Mouse (Mus musculus) heart, embryonic 15.5 days (tissue): ENCODE measurements around the gene Map1b. TPM values are rescaled to one million over a fixed set of nuclear protein-coding genes. Genes with fewer than 3 reads are reported as not detected.

Experiments used
- ATAC-seq: fragments of 200-750 bp; cut with Nextera tagmentation; replicated peaks from 2 replicates; pipeline ENCODE4 v1.8.0; 2017; ENCODE audit warnings: low read depth, moderate TSS enrichment; ENCODE audit not compliant: insufficient number of reproducible peaks, insufficient read depth, low FRiP score
- H3K27ac ChIP-seq: fragments of 300-500 bp; sonication (generic); 2 replicates; pipeline ENCODE4 v1.5.1; 2015; ENCODE audit warnings: mild to moderate bottlenecking, inconsistent platforms
- H3K27me3 ChIP-seq: fragments of 300-500 bp; sonication (generic); 2 replicates; pipeline ENCODE4 v1.6.1; 2015; ENCODE audit warnings: inconsistent platforms
- H3K36me3 ChIP-seq: fragments of 300-500 bp; sonication (generic); 2 replicates; pipeline ENCODE4 v1.6.1; 2015; ENCODE audit warnings: mild to moderate bottlenecking, inconsistent platforms
- H3K4me1 ChIP-seq: fragments of 300-500 bp; sonication (generic); replicated peaks from 2 replicates; pipeline ENCODE4 v1.6.1; 2015; ENCODE audit warnings: inconsistent platforms
- H3K4me2 ChIP-seq: fragments of 300-500 bp; sonication (generic); 2 replicates; pipeline ENCODE4 v1.6.1; 2015; ENCODE audit warnings: inconsistent platforms, mild to moderate bottlenecking, moderate library complexity
- H3K4me3 ChIP-seq: fragments of 300-500 bp; sonication (generic); 2 replicates; pipeline ENCODE4 v1.5.1; 2015; ENCODE audit warnings: mild to moderate bottlenecking, inconsistent platforms
- H3K9ac ChIP-seq: fragments of 300-500 bp; sonication (generic); 2 replicates; pipeline ENCODE4 v1.6.1; 2015; ENCODE audit warnings: mild to moderate bottlenecking, inconsistent platforms
- H3K9me3 ChIP-seq: fragments of 300-500 bp; sonication (generic); replicated peaks from 2 replicates; pipeline ENCODE4 v1.6.1; 2016; ENCODE audit warnings: inconsistent platforms
- WGBS: fragments of 180-500 bp; shearing (Covaris S2); methylation state at CpG from one replicate; pipeline ENCODE4 v1.1.7; 2015; ENCODE audit warnings: mixed read lengths; 5-methylcytosine and 5-hydroxymethylcytosine counted together
- polyA plus RNA-seq: library from polyadenylated mRNA; unstranded; fragments of >200 nt; fragmentation: Nextera tagmentation; extraction: Ambion mirVana; gene quantifications from 2 replicates; pipeline ENCODE4 v1.2.1, GENCODE M21; 2015

Map1b gene
- polyA plus RNA-seq, 1 experiment from 2014 or later = 99.2 TPM

DNA sequence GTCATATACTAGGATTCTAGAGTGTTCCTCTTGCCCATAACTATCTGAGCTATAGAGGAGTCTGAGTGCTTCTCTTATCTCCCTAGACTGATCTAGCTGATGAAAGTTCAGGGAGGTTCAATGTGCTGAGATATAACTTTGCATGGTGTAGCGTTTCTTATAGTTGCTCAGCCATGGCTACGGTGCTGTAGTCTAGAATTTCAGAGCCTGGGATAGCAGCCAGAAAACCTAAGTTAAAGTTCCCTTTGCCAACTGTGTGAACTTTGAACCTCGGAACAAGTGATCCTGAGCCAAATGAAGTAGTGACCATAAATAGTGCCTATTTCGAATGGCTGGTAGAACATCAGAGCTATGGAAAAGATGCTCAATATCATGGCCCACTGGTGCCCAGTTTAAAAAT is 56.7 kb downstream of the Map1b start:
- 54% methylated on average over 4 of the region's 4 CpGs for WGBS
- Histone ChIP-seq H3K4me3 (no peak overlapping the region), H3K27me3 (no peaks in the 10 kb centered on the region), H3K4me2 (no peak overlapping the region), H3K9ac (no peak overlapping the region), H3K4me1 (peaks cover 18% of the 10 kb centered on the region), H3K27ac (peak overlapping the region; percentile 13), H3K9me3 (no peaks in the 10 kb centered on the region), H3K36me3 (peaks cover 7% of the 10 kb centered on the region; the same call in 1 of the 2 replicates)
- no peak for ATAC-seq

DNA sequence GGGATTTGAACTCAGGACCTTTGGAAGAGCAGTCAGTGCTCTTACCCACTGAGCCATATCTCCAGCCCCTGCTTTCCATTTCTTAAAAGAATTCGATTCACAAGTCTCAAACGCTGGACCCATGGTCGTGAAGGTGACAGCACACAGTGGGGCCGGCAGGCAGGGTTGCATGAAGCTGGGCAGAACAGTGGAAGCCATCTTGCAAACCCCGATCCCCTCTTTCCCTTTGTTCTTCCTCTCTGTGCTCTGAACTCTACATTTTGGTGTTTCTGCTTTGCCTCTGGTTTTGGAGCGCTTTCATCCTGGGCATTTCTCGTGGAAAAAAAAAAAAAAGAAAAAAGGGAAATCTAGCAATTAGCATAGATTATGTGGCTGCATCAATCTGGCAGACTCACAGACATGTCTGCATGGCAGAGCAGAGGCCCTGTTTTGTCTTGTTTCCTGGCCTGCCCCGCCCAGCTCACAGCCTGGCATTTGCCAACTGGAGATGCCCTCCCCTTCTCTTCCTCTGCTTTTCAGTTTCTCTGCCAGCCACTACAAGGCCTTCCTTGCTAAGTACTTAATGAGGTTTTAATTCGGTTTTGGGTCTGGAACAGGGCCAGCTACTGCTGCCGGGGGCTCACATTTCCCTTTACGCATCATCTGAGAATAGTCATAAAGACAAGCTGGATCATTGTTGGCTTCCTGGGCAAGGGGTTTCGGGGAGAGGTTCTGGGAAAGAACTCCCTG is 57.5 kb downstream of the Map1b start:
- Histone ChIP-seq H3K9ac (no peak overlapping the region), H3K27ac (peak overlapping the region; percentile 13), H3K4me1 (peaks cover 18% of the 10 kb centered on the region), H3K4me3 (no peak overlapping the region), H3K27me3 (no peaks in the 10 kb centered on the region), H3K4me2 (no peak overlapping the region), H3K9me3 (no peaks in the 10 kb centered on the region), H3K36me3 (peaks cover 7% of the 10 kb centered on the region; the same call in 1 of the 2 replicates)
- ATAC-seq = peak; percentile 64; the same call in 1 of the 2 replicates
- 68% methylated on average over 12 of the region's 12 CpGs for WGBS

DNA sequence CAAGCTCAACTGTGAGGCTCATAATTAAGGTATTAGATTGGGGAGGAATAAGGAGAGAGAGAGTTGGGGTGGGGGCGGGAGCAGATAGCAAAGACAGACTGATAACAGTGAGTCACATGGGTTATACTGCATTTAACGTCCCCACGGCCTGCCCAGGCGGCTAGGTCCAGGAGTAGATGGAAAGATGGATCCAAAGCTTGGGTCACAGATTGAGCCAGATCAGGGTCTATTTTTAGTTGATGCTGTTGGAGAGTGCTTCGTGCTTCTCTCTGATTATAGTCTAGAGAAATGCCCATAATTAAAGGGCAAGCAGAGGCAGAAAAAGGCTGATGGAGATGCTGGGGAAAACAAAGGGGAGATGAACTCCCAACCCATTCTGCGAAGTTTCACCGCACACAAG is 61.4 kb downstream of the Map1b start:
- ATAC-seq = no peak
- no peak overlapping the region for H3K27ac ChIP-seq
- no peak overlapping the region for H3K9ac ChIP-seq
- no peak overlapping the region for H3K4me3 ChIP-seq
- no peaks in the 10 kb centered on the region for H3K27me3 ChIP-seq
- WGBS = 62% methylated on average over 7 of the region's 7 CpGs
- peaks cover 26% of the 10 kb centered on the region for H3K4me1 ChIP-seq
- H3K36me3 ChIP-seq = no peaks in the 10 kb centered on the region
- H3K9me3 ChIP-seq = no peaks in the 10 kb centered on the region
- no peak overlapping the region for H3K4me2 ChIP-seq

DNA sequence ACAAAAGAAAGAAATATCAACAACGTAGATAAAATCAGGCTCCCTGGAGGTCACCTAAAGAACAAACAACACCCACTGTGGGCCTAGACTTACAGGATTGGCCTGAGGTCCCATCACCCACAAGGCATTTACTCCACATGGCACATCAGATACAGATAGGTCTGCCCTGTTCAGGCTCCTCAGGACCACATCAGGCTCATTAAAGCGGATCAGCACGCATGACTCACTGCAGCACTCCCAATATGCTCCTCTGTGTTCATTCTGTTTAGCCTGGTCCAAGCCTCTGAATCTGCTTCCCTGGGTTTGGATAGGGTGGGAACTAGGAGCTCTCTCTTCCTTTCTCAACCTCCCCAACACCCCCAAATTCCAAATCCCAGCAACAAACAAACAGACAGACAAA is 63.9 kb downstream of the Map1b start:
- no peak overlapping the region for H3K4me2 ChIP-seq
- ATAC-seq = no peak
- WGBS = 90% methylated on average over 3 of the region's 3 CpGs

DNA sequence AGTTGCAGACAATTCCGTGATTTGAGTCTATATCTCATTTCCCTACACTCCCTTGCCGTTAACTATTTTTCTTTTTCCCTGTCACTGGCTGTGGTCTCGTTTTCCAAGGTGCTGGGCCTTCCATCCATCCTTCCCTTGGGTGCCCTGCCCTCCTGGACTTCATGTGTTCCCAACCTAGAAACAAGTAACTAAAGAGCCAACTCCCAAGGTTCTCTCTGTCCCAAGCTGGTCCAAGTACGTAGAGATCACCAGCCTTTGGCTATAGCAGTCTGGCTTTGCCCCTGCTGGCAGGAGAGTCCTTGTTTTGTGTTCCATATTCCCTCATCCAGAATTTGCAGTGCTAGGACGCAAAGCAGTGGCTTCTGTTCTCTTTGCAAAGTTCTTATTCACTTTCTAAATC is 65.1 kb downstream of the Map1b start:
- Histone ChIP-seq H3K27ac (no peak overlapping the region), H3K36me3 (no peaks in the 10 kb centered on the region), H3K9ac (no peak overlapping the region), H3K27me3 (no peaks in the 10 kb centered on the region), H3K4me1 (peaks cover 28% of the 10 kb centered on the region), H3K9me3 (no peaks in the 10 kb centered on the region), H3K4me3 (no peak overlapping the region), H3K4me2 (no peak overlapping the region)
- WGBS = 75% methylated on average over 5 of the region's 5 CpGs
- ATAC-seq = no peak

More for the DNA sequence above, 63.9 kb downstream of the Map1b start:
- no peak overlapping the region for H3K4me3 ChIP-seq
- no peak overlapping the region for H3K27ac ChIP-seq
- H3K9ac ChIP-seq = no peak overlapping the region
- no peaks in the 10 kb centered on the region for H3K36me3 ChIP-seq
- H3K9me3 ChIP-seq = no peaks in the 10 kb centered on the region
- H3K4me1 ChIP-seq = peaks cover 21% of the 10 kb centered on the region
- no peaks in the 10 kb centered on the region for H3K27me3 ChIP-seq

DNA sequence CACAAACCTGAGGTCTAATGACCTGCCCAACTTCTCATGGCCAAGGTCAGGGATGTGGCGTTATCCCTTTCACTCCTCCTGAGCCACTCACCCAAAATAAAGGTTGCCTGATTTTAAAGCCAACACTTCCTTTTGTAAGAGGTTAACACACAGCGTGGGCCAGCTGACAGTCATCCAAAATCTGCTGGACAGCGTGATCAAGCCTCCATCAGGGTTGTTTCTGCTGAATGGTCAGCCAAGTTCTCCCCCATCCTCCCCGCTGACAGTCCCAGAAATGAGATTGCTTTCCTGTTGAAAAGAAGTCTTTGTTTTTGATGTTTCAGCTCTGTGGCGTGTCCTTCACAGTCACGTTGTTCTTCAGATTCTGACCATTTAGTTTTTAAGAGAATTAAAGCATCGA is 65.6 kb downstream of the Map1b start:
- no peaks in the 10 kb centered on the region for H3K27me3 ChIP-seq
- H3K36me3 ChIP-seq = no peaks in the 10 kb centered on the region
- H3K9me3 ChIP-seq = no peaks in the 10 kb centered on the region
- H3K4me1 ChIP-seq = peaks cover 28% of the 10 kb centered on the region
- no peak for ATAC-seq
- no peak overlapping the region for H3K9ac ChIP-seq
- no peak overlapping the region for H3K4me2 ChIP-seq
- 66% methylated on average over 7 of the region's 7 CpGs for WGBS
- no peak overlapping the region for H3K27ac ChIP-seq
- no peak overlapping the region for H3K4me3 ChIP-seq

DNA sequence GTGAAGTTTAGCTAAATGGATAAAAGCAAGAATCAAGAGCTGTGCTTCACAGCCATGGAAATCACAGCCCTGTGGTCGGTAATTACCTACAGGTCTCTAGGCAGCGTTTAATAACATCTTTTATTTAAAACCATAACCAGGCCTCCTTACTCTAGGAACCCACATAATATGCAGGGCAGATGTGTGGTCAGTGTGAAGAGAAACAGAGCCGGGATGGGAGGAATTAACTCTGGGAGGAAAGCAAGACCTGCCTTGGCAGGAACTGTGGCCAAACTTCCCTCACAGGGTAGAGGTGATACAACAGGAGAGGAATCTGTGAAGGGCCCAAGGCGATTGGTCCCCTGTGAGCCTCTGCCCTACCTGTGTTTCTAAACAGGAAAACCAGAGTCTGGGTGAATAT is 66.8 kb downstream of the Map1b start:
- no peak for ATAC-seq
- Histone ChIP-seq H3K36me3 (no peaks in the 10 kb centered on the region), H3K9ac (no peak overlapping the region), H3K27me3 (no peaks in the 10 kb centered on the region), H3K9me3 (no peaks in the 10 kb centered on the region), H3K4me3 (no peak overlapping the region), H3K27ac (no peak overlapping the region), H3K4me1 (peaks cover 25% of the 10 kb centered on the region), H3K4me2 (no peak overlapping the region)
- WGBS = 78% methylated on average over 4 of the region's 4 CpGs

DNA sequence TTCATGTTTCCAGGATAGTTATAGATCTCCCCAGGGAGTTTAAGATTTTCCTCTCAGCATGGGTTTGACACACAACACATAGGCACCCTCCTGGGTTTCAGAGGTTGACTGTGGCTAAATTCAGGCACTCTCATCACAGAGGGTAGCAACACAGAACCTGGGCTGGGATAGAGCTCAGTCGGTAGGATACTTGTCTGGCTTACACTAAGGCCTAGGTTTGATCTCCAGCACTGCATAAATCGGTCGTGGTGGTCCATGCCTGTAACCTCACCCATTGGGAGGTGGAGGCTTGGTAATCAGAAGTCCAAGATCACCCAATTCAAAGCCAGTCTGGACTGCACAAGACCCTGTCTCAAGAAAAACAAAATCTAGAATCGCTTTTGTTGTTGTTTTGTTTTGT is 68.1 kb downstream of the Map1b start:
- Histone ChIP-seq H3K9me3 (no peaks in the 10 kb centered on the region), H3K4me1 (peaks cover 29% of the 10 kb centered on the region), H3K4me2 (no peak overlapping the region), H3K27ac (no peak overlapping the region), H3K4me3 (no peak overlapping the region), H3K9ac (no peak overlapping the region), H3K27me3 (no peaks in the 10 kb centered on the region), H3K36me3 (no peaks in the 10 kb centered on the region)
- 62% methylated on average over 4 of the region's 4 CpGs for WGBS
- ATAC-seq = no peak

DNA sequence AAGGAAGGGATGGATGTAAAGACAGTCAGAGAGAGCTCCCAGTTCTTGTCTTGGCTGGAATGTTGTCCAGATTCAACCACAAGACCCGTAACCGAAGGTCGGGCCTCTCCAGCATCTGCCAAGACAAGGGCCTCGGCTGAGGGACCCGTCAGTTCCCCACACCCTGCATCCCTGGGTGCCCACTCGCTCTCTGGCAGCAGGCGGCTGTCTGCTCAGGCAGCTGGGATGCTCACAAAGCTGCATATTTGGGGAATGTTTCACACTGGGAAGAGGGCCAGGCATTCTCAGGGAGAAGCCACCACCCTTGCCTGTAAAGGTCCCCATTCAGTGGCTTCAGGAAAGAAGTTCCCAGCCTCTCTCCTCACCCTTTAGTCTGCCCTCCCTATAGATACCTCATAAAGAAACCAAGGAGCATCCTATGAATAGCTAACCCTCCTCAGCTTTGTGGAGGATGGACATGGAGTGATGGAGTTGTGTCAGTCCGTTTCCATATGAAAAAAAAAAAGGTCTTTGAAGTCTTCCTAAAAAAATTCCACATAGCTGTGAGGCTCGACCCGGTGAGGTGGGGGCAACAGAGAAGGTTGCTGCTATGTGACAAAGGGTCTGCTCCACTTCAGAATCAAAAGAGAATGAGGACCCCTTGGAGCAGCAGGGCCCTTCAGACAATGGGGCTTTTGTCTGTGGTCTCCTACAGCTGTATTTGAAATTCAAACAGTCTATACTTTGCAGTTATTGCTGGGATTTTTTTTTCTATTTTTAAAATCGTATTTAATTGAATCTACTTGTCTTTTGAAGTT is 68.7 kb downstream of the Map1b start:
- H3K27me3 ChIP-seq = no peaks in the 10 kb centered on the region
- no peak for ATAC-seq
- peaks cover 29% of the 10 kb centered on the region for H3K4me1 ChIP-seq
- no peaks in the 10 kb centered on the region for H3K36me3 ChIP-seq
- H3K4me2 ChIP-seq = no peak overlapping the region
- H3K9me3 ChIP-seq = no peaks in the 10 kb centered on the region
- H3K27ac ChIP-seq = no peak overlapping the region
- 45% methylated on average over 11 of the region's 11 CpGs for WGBS
- H3K9ac ChIP-seq = no peak overlapping the region
- no peak overlapping the region for H3K4me3 ChIP-seq

DNA sequence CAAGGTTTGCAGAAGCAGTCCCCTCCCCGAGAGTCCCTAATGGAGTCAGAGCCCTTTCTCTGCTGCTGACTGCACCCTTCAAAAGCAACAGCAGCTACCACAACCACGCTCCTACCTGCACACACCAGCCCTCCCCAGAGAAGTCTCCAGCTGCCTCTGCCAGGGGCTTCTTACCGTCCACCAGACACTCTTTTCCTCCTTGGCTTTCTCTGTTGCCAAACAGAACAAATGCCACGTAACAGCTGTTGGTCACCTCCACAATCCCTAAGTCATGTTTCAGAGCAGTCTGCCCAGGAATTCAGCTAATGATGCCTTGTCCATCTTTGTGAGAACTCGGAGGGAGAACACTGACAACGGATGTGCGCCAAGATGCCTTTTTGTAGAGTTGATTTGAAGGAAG is 69.3 kb downstream of the Map1b start:
- Histone ChIP-seq H3K27ac (no peak overlapping the region), H3K9me3 (no peaks in the 10 kb centered on the region), H3K27me3 (no peaks in the 10 kb centered on the region), H3K4me3 (no peak overlapping the region), H3K36me3 (no peaks in the 10 kb centered on the region), H3K9ac (no peak overlapping the region), H3K4me1 (peaks cover 29% of the 10 kb centered on the region), H3K4me2 (no peak overlapping the region)
- ATAC-seq = no peak
- WGBS = 77% methylated on average over 7 of the region's 7 CpGs

DNA sequence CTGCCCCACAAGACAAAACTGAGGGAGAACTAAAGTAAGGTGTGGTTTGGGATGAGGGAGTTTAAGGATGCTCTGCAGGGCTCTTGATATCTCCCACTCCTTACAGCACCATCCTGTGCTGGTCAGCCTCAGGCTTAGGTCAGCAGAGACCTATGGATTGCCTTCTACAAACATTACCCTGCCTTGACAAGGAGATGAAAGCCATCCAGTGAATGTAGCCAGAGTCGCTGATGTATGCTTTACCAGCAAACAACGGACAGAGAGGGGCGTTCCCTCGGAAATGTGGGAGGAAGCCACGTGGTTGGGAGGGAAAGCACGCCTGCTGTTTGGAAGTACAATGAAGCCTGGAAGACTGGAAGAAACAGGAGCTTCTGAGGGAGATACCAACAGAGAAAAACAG is 71.5 kb downstream of the Map1b start:
- Histone ChIP-seq H3K36me3 (peaks cover 13% of the 10 kb centered on the region; the same call in 1 of the 2 replicates), H3K4me3 (no peak overlapping the region), H3K4me2 (no peak overlapping the region), H3K27ac (no peak overlapping the region), H3K9me3 (no peaks in the 10 kb centered on the region), H3K27me3 (no peaks in the 10 kb centered on the region), H3K4me1 (peaks cover 21% of the 10 kb centered on the region), H3K9ac (no peak overlapping the region)
- 0 out of 2 replicates have a peak, but pooled peaks have one; percentile 43 for ATAC-seq
- WGBS = 18% methylated on average over 6 of the region's 6 CpGs
